Mouse (Mus musculus) kidney, embryonic 14.5 days (tissue): ENCODE data around the gene Rasgrf1. TPM values are rescaled to one million over a fixed set of nuclear protein-coding genes. Genes with fewer than 3 reads are reported as not detected.

ENCODE experiments used
- ATAC-seq: fragments of 200-750 bp; cut with Nextera tagmentation; 2 replicates; pipeline ENCODE4 v1.8.0; 2017; ENCODE audit warnings: moderate number of reproducible peaks, mild to moderate bottlenecking, moderate TSS enrichment, moderate library complexity; ENCODE audit not compliant: low FRiP score, low TSS enrichment
- H3K27ac ChIP-seq: fragments of 300-500 bp; sonication (generic); 2 replicates; pipeline ENCODE4 v1.5.1; 2014; ENCODE audit warnings: low read depth, mild to moderate bottlenecking, low read length, moderate library complexity, mixed read lengths
- H3K27me3 ChIP-seq: fragments of 300-500 bp; sonication (generic); 2 replicates; pipeline ENCODE4 v1.6.1; 2014; ENCODE audit warnings: mild to moderate bottlenecking, low read length; ENCODE audit not compliant: control insufficient read depth, insufficient read depth
- H3K36me3 ChIP-seq: fragments of 300-500 bp; sonication (generic); 2 replicates; pipeline ENCODE4 v1.6.1; 2014; ENCODE audit warnings: low read length, mixed read lengths; ENCODE audit not compliant: control insufficient read depth, insufficient read depth
- H3K4me1 ChIP-seq: fragments of 300-500 bp; sonication (generic); 2 replicates; pipeline ENCODE4 v1.6.1; 2014; ENCODE audit warnings: low read length, mixed read lengths; ENCODE audit not compliant: control insufficient read depth, insufficient read depth
- H3K4me2 ChIP-seq: fragments of 300-500 bp; sonication (generic); replicated peaks from 2 replicates; pipeline ENCODE4 v1.6.1; 2014; ENCODE audit warnings: low read depth, mild to moderate bottlenecking, low read length
- H3K4me3 ChIP-seq: fragments of 300-500 bp; sonication (generic); 2 replicates; pipeline ENCODE4 v1.5.1; 2014; ENCODE audit warnings: mild to moderate bottlenecking, low read length
- H3K9ac ChIP-seq: fragments of 300-500 bp; sonication (generic); 2 replicates; pipeline ENCODE4 v1.6.1; 2014; ENCODE audit warnings: low read depth, mild to moderate bottlenecking, low read length, moderate library complexity
- H3K9me3 ChIP-seq: fragments of 300-500 bp; sonication (generic); 2 replicates; pipeline ENCODE4 v1.6.1; 2016; ENCODE audit warnings: low read length; ENCODE audit not compliant: control insufficient read depth
- WGBS: fragments of 180-500 bp; shearing (Covaris S2); extraction: QIAGEN DNeasy Blood & Tissue Kit; methylation state at CpG from one replicate; pipeline ENCODE4 v1.1.7; 2014; 5-methylcytosine and 5-hydroxymethylcytosine counted together
- polyA plus RNA-seq: library from polyadenylated mRNA; unstranded; fragments of >200 nt; fragmentation: Nextera tagmentation; extraction: Ambion mirVana; gene quantifications from 2 replicates; pipeline ENCODE4 v1.2.1, GENCODE M21; 2014

Rasgrf1 gene
- polyA plus RNA-seq, 1 experiment from 2014 or later = 0.11 TPM

DNA sequence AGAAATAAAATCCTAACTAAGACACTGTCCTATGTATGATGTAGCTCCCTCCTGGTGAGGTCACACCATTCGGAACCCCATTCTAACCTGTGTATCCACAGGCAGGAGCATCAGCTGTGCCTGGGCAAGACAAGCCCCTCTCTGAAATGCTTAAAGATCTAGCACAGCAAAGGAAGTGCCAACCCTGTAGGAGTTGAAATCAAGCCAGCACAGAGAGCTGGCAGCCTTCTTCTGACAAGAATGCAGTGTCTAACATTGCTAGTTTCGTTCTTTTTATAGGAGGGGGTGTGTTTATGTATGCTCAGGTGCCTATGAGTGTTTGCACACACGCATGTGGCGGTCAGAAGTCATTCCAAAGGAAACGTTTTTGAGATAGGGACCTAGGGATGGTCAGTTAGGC is 34.2 kb upstream of the Rasgrf1 start:
- no peak overlapping the region for H3K4me3 ChIP-seq
- H3K36me3 ChIP-seq = no peaks in the 10 kb centered on the region
- 0 out of 2 replicates have a peak, but pooled peaks cover 5% of the 10 kb centered on the region for H3K9me3 ChIP-seq
- H3K27ac ChIP-seq = no peak overlapping the region
- H3K4me1 ChIP-seq = no peaks in the 10 kb centered on the region
- H3K9ac ChIP-seq = no peak overlapping the region
- no peak for ATAC-seq
- WGBS = 59% methylated on average over 5 of the region's 5 CpGs
- H3K4me2 ChIP-seq = no peak overlapping the region
- H3K27me3 ChIP-seq = peaks cover 68% of the 10 kb centered on the region

- Histone ChIP-seq H3K36me3 (no peaks in the 10 kb centered on the region), H3K9ac (no peak overlapping the region), H3K27ac (no peak overlapping the region), H3K4me2 (no peak overlapping the region), H3K9me3 (peaks cover 8% of the 10 kb centered on the region; the same call in 1 of the 2 replicates), H3K27me3 (peaks cover 61% of the 10 kb centered on the region), H3K4me3 (no peak overlapping the region), H3K4me1 (no peaks in the 10 kb centered on the region)
- 51% methylated on average over 11 of the region's 11 CpGs for WGBS
- no peak for ATAC-seq
Measured at GRCm38 (mm10) chr9:89878471-89879020, 31.2 kb upstream of the Rasgrf1 start.

DNA sequence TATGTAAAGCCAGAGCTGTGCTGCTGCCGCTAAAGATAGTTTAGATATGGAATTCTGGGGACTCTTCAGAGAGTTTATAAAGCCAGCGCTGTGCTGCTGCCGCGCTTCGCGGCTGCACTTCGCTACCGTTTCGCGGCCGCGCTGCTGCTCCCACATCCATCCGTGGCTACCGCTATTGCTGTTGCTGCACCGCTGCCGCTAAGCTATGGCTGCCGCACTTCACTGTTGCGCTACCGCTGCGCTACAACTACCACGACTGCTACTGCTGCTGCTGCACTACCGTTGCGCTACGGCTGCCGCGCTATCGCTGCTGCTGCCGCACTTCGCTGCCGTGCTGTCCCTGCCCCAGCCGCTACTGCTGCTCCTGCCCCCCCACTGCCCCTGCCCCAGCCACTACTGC is 30.1 kb upstream of the Rasgrf1 start:
- Histone ChIP-seq H3K9me3 (peaks cover 8% of the 10 kb centered on the region; the same call in 1 of the 2 replicates), H3K4me3 (no peak overlapping the region), H3K27me3 (peaks cover 57% of the 10 kb centered on the region), H3K27ac (no peak overlapping the region), H3K9ac (no peak overlapping the region), H3K4me2 (no peak overlapping the region; the same call in 1 of the 2 replicates), H3K4me1 (no peaks in the 10 kb centered on the region), H3K36me3 (no peaks in the 10 kb centered on the region)
- WGBS = 50% methylated on average over 31 of the region's 31 CpGs
- peak; percentile 43; the same call in 1 of the 2 replicates for ATAC-seq

GRCm38 (mm10) chr9:89881552-89881951 is 28.2 kb upstream of the Rasgrf1 start:
- Histone ChIP-seq H3K27me3 (peaks cover 57% of the 10 kb centered on the region), H3K9ac (no peak overlapping the region), H3K4me3 (no peak overlapping the region), H3K9me3 (peaks cover 8% of the 10 kb centered on the region; the same call in 1 of the 2 replicates), H3K27ac (no peak overlapping the region), H3K4me2 (no peak overlapping the region), H3K36me3 (no peaks in the 10 kb centered on the region), H3K4me1 (no peaks in the 10 kb centered on the region)
- no peak for ATAC-seq
- 52% methylated on average over 7 of the region's 7 CpGs for WGBS

- H3K9ac ChIP-seq = no peak overlapping the region
- no peak overlapping the region for H3K4me3 ChIP-seq
- H3K9me3 ChIP-seq = peaks cover 8% of the 10 kb centered on the region; the same call in 1 of the 2 replicates
- ATAC-seq = no peak
- H3K4me2 ChIP-seq = no peak overlapping the region
- peaks cover 54% of the 10 kb centered on the region for H3K27me3 ChIP-seq
- H3K4me1 ChIP-seq = no peaks in the 10 kb centered on the region
- 51% methylated on average over 7 of the region's 7 CpGs for WGBS
- H3K27ac ChIP-seq = no peak overlapping the region
- H3K36me3 ChIP-seq = no peaks in the 10 kb centered on the region
Measured at GRCm38 (mm10) chr9:89882583-89882982, 27.1 kb upstream of the Rasgrf1 start.

GRCm38 (mm10) chr9:89885701-89886218 is 23.9 kb upstream of the Rasgrf1 start:
- ATAC-seq = no peak
- Histone ChIP-seq H3K9ac (no peak overlapping the region), H3K36me3 (no peaks in the 10 kb centered on the region), H3K27ac (no peak overlapping the region), H3K4me1 (no peaks in the 10 kb centered on the region), H3K27me3 (peaks cover 33% of the 10 kb centered on the region), H3K4me2 (no peak overlapping the region), H3K9me3 (peaks cover 2% of the 10 kb centered on the region; the same call in 1 of the 2 replicates), H3K4me3 (no peak overlapping the region)
- WGBS = 27% methylated on average over 7 of the region's 7 CpGs

DNA sequence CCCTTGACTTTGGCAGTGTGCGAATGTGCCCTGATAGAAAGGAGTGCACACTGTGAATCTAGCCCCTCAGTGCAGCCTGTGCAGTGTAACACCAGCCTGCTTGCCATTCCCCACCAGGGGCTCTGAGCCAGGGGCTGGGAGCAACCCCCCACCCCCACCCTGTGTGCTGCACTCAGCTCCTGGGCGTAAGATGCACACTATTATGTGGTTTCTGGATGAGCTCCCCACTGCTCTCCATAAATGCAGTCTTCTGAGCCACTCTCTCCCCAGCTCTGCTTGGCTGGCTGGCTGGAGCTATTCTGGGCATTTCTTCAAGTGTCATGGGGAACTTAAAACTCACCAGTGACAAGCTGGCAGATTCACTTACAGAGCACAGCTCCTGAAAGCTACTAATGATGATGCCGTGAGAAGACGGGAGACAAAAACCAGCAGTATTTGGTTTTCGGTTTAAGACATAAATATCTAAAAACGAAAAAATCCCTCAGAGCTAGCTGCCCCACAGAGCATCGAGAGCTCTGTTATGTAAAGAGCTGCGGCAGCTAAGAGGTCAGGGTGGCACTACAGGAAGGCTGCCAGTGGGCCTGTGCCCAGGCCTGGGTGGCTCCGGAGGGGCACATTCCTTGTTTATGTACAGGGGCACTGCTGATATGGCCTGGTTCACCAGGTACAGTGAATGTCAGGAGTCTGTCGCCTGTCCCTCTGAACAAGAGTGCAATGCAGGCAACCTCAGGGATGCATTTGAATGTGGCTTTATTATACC is 18.0 kb upstream of the Rasgrf1 start:
- no peaks in the 10 kb centered on the region for H3K4me1 ChIP-seq
- no peak overlapping the region for H3K4me2 ChIP-seq
- H3K4me3 ChIP-seq = no peak overlapping the region
- H3K27ac ChIP-seq = no peak overlapping the region
- H3K27me3 ChIP-seq = peaks cover 4% of the 10 kb centered on the region; the same call in 1 of the 2 replicates
- no peaks in the 10 kb centered on the region for H3K36me3 ChIP-seq
- 74% methylated on average over 10 of the region's 10 CpGs for WGBS
- no peaks in the 10 kb centered on the region for H3K9me3 ChIP-seq
- H3K9ac ChIP-seq = no peak overlapping the region
- ATAC-seq = no peak

DNA sequence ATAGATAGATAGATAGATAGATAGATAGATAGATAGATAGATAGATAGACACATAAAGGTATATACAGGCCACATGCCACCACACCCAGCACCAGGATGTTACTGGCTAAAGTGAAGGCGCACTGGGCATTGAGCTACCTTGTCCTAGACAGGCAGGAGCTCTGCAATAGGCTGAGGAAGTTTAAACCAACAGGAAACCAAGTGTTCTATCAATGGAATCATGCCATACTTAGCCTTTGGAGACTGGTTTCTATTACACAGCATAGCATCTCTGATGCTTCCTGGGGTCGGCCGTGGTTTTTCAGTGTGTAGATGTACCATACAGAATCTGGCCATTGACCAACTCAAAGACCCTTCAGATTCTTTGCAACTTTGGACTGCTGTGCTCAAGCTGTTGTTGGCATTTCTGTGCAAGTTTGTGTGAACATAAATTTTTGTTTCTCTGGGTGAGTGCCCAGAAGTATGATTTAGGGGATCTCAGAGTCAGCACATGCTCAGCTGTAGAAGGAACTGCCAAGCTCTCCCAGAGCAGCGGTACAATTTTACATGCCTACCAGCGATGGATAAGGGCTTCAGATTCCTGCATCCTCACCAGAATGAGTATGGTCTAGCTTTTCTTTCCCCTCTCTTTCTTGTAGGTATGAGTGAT is 17.0 kb upstream of the Rasgrf1 start:
- Histone ChIP-seq H3K27me3 (no peaks in the 10 kb centered on the region), H3K9ac (no peak overlapping the region), H3K9me3 (no peaks in the 10 kb centered on the region), H3K4me2 (no peak overlapping the region), H3K4me3 (no peak overlapping the region), H3K27ac (no peak overlapping the region), H3K4me1 (no peaks in the 10 kb centered on the region), H3K36me3 (no peaks in the 10 kb centered on the region)
- no peak for ATAC-seq
- 91% methylated on average over 5 of the region's 5 CpGs for WGBS
